Mouse (Mus musculus) heart, embryonic 13.5 days (tissue): Measurements from ENCODE around the gene Lpar3. TPM values are rescaled to one million over a fixed set of nuclear protein-coding genes. Genes with fewer than 3 reads are reported as not detected.
A peak's percentile ranks its signal among the peaks of the same experiment; 100 is the strongest.

Experiments used
- ATAC-seq: fragments of 200-750 bp; cut with Nextera tagmentation; 2 replicates; pipeline ENCODE4 v1.8.0; 2017; ENCODE audit warnings: moderate TSS enrichment; ENCODE audit not compliant: insufficient number of reproducible peaks, low FRiP score, low TSS enrichment; ENCODE audit errors: extremely low read depth
- H3K27ac ChIP-seq: fragments of 300-500 bp; sonication (generic); replicated peaks from 2 replicates; pipeline ENCODE4 v1.5.1; 2015; ENCODE audit warnings: moderate library complexity, mild to moderate bottlenecking, inconsistent platforms
- H3K27me3 ChIP-seq: fragments of 300-500 bp; sonication (generic); replicated peaks from 2 replicates; pipeline ENCODE4 v1.6.1; 2015; ENCODE audit warnings: mild to moderate bottlenecking, inconsistent platforms
- H3K36me3 ChIP-seq: fragments of 300-500 bp; sonication (generic); 2 replicates; pipeline ENCODE4 v1.6.1; 2015; ENCODE audit warnings: mild to moderate bottlenecking, inconsistent platforms
- H3K4me1 ChIP-seq: fragments of 300-500 bp; sonication (generic); 2 replicates; pipeline ENCODE4 v1.6.1; 2015; ENCODE audit warnings: inconsistent platforms
- H3K4me2 ChIP-seq: fragments of 300-500 bp; sonication (generic); 2 replicates; pipeline ENCODE4 v1.6.1; 2015; ENCODE audit warnings: inconsistent platforms, mild to moderate bottlenecking, moderate library complexity
- H3K4me3 ChIP-seq: fragments of 300-500 bp; sonication (generic); 2 replicates; pipeline ENCODE4 v1.5.1; 2015; ENCODE audit warnings: moderate library complexity, mild to moderate bottlenecking, inconsistent platforms
- H3K9ac ChIP-seq: fragments of 300-500 bp; sonication (generic); 2 replicates; pipeline ENCODE4 v1.6.1; 2015; ENCODE audit warnings: inconsistent platforms, mild to moderate bottlenecking, moderate library complexity
- H3K9me3 ChIP-seq: fragments of 300-500 bp; sonication (generic); 2 replicates; pipeline ENCODE4 v1.6.1; 2016; ENCODE audit warnings: inconsistent platforms
- WGBS: fragments of 180-500 bp; shearing (Covaris S2); methylation state at CpG from one replicate; pipeline ENCODE4 v1.1.7; 2015; ENCODE audit warnings: mixed read lengths; 5-methylcytosine and 5-hydroxymethylcytosine counted together
- polyA plus RNA-seq: library from polyadenylated mRNA; unstranded; fragments of >200 nt; fragmentation: Nextera tagmentation; extraction: Ambion mirVana; gene quantifications from 2 replicates; pipeline ENCODE4 v1.2.1, GENCODE M21; 2015

The Lpar3 gene
- polyA plus RNA-seq, 1 experiment from 2014 or later = 44.7 TPM

DNA sequence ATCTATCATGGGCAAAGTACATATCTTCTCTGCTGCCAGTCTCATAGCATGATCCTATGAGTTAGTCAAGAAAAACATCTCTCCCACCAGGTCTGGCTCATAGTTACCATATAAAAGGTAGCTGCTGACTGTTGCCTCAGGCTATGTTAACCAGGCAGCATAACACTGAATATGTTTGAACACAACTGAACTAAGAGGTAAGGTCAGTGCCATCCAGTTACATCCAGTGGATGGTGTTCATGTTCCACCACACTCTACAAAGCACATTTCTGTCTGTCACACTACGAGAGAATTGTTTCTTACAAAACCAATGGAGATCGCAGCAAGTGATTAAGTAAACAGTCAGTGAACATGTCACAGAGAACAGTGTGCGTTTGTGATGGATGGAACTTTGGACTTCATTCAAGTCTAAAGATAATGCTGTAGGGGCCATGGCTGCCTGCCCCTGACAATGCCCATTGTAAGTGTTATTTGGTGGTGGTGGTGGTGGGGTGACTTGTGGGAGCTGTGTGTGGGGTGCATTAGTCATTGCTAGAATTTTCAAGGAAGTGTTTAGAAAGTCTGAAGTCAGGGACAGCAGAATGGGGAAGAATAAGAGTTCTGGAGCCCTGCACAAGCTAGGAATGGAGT, 63.1 kb downstream of the Lpar3 start:
- no peaks in the 10 kb centered on the region for H3K27me3 ChIP-seq
- no peak overlapping the region for H3K9ac ChIP-seq
- H3K4me3 ChIP-seq = no peak overlapping the region
- H3K4me2 ChIP-seq = no peak overlapping the region
- peaks cover 59% of the 10 kb centered on the region for H3K4me1 ChIP-seq
- WGBS = 32% methylated on average over 3 of the region's 3 CpGs
- H3K9me3 ChIP-seq = no peaks in the 10 kb centered on the region
- H3K36me3 ChIP-seq = peaks cover 23% of the 10 kb centered on the region
- ATAC-seq = no peak
- H3K27ac ChIP-seq = peak overlapping the region; percentile 28

DNA sequence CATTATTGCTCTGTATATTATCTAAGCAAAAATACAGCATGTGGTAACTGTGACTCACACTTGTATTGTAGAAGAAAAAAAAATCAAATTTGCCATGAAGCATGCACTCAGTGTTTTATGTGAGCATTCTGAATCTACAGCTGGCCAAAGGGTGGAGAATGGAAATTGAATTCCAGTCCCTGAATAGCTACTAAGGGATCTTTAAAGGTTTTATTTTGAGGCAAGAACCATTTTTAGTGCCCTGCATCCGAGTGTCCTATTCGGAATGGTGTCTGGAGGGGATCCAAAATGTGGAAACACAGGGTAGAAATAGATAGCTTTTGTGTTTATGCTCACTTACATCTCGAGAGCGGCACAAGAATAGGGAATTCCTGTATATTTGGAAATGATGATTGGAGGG, 65.4 kb downstream of the Lpar3 start:
- Histone ChIP-seq H3K9me3 (no peaks in the 10 kb centered on the region), H3K27ac (peak overlapping the region; percentile 37), H3K36me3 (peaks cover 23% of the 10 kb centered on the region), H3K27me3 (no peaks in the 10 kb centered on the region), H3K9ac (no peak overlapping the region; the same call in 1 of the 2 replicates), H3K4me1 (peaks cover 40% of the 10 kb centered on the region), H3K4me2 (no peak overlapping the region), H3K4me3 (no peak overlapping the region)
- ATAC-seq = no peak
- 59% methylated on average over 4 of the region's 4 CpGs for WGBS

- Histone ChIP-seq H3K4me3 (no peak overlapping the region), H3K27ac (no peak overlapping the region), H3K27me3 (no peaks in the 10 kb centered on the region), H3K9me3 (no peaks in the 10 kb centered on the region), H3K4me2 (no peak overlapping the region), H3K9ac (no peak overlapping the region), H3K36me3 (peaks cover 9% of the 10 kb centered on the region), H3K4me1 (peaks cover 9% of the 10 kb centered on the region)
- 54% methylated on average over 3 of the region's 3 CpGs for WGBS
- ATAC-seq = no peak
These were observed 71.2 kb downstream of the Lpar3 start for GRCm38 (mm10) chr3:146291928-146292327.

DNA sequence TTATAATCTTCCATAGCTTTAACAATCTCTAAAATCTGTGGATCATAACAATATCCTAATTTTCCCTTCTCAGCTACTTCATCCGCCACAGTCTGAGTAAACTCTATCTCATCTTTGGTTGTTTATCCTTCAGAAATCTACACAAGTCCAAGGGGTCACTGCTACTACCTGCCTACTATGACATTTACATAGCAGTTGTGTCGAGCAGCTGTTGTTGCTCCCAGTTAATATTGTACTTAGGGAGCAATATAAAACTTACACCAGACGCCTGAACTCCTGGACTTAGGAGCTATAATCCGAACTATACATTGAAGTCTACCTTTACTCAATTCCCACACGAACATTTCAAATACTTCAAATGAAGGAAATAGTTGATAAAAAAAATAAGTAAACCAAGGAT, 71.8 kb downstream of the Lpar3 start:
- Histone ChIP-seq H3K4me2 (no peak overlapping the region), H3K27ac (no peak overlapping the region), H3K27me3 (no peaks in the 10 kb centered on the region), H3K9ac (no peak overlapping the region), H3K4me3 (no peak overlapping the region), H3K9me3 (no peaks in the 10 kb centered on the region), H3K36me3 (peaks cover 9% of the 10 kb centered on the region), H3K4me1 (peaks cover 4% of the 10 kb centered on the region; the same call in 1 of the 2 replicates)
- ATAC-seq = no peak
- WGBS = 76% methylated on average over 5 of the region's 5 CpGs

DNA sequence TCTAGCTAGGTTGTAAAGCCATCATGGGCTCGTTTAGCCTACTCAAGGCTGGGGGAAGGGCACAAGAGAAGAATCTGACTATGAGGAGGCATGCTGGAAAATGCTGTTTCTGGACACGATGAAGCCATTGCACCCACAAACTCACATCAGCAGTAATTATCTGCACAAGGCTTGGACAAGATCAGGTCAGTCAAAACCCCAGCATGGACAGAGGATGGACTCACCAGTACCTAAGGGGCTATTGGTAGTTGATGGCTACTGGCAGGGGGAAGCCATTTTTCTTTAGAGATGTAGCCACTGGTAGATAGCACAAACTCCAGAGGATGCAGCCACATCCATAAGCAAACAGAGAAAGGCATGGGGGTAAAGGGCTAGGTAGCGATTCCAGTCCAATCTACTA, 81.7 kb downstream of the Lpar3 start:
- H3K4me2 ChIP-seq = no peak overlapping the region
- WGBS = 74% methylated on average over 3 of the region's 3 CpGs
- no peak overlapping the region for H3K27ac ChIP-seq
- no peaks in the 10 kb centered on the region for H3K27me3 ChIP-seq
- ATAC-seq = no peak
- no peak overlapping the region for H3K4me3 ChIP-seq
- H3K9ac ChIP-seq = no peak overlapping the region
- no peaks in the 10 kb centered on the region for H3K9me3 ChIP-seq
- no peaks in the 10 kb centered on the region for H3K36me3 ChIP-seq
- H3K4me1 ChIP-seq = peaks cover 9% of the 10 kb centered on the region

GRCm38 (mm10) chr3:146303194-146303593, 82.4 kb downstream of the Lpar3 start:
- H3K9ac ChIP-seq = no peak overlapping the region
- no peaks in the 10 kb centered on the region for H3K9me3 ChIP-seq
- H3K27me3 ChIP-seq = no peaks in the 10 kb centered on the region
- no peaks in the 10 kb centered on the region for H3K36me3 ChIP-seq
- no peak for ATAC-seq
- H3K4me2 ChIP-seq = no peak overlapping the region
- H3K4me3 ChIP-seq = no peak overlapping the region
- peaks cover 16% of the 10 kb centered on the region for H3K4me1 ChIP-seq
- WGBS = 80% methylated on average over 5 of the region's 5 CpGs
- no peak overlapping the region for H3K27ac ChIP-seq

DNA sequence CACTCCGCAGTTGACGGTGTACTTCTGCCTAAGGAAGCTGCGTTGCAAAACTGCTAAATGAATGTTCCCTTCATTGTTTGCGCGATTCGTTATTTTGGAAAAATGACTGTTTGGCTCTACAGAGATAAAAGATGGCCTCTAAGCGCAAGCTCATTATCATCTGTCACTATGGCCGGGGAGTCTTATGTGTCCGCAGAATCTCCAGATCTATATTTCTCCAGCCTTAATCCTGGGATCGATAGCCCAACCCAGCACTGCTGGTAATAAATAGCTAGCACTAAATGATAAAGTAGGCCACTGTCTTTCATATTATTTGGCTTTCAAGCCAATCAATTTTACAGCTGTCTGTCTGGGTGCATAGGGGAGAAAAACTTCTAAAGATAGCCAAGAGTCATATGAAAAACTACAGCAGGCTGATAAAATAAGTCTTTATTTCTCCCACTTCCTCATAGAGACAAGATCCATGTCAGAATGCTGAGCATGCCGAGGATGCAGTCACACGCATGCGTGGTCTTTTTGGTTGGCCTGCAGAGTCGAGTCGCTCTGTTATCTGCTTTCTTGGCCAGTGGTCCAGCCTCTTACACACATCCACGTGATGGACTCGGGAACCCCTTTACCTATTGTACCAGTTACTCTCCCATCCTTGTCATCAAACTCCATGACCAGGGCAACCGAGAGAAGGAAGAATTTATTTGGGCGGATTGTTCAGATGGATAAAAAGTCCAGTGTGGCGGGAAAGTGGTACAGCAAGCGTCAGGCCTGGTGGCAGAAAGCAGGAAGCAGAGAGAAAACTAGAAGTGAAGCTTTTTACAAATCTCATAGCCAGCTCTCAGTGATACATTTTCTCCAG, 84.0 kb downstream of the Lpar3 start:
- Histone ChIP-seq H3K9ac (no peak overlapping the region), H3K4me2 (no peak overlapping the region)
- WGBS = 72% methylated on average over 21 of the region's 21 CpGs

GRCm38 (mm10) chr3:146307341-146307740, 86.6 kb downstream of the Lpar3 start:
- H3K27ac ChIP-seq = peak overlapping the region; percentile 54
- H3K36me3 ChIP-seq = no peaks in the 10 kb centered on the region
- H3K4me2 ChIP-seq = no peak overlapping the region
- H3K4me1 ChIP-seq = peaks cover 38% of the 10 kb centered on the region
- H3K4me3 ChIP-seq = no peak overlapping the region
- no peak for ATAC-seq
- 37% methylated on average over 3 of the region's 3 CpGs for WGBS
- H3K9me3 ChIP-seq = no peaks in the 10 kb centered on the region
- no peak overlapping the region for H3K9ac ChIP-seq
- no peaks in the 10 kb centered on the region for H3K27me3 ChIP-seq

More for the DNA sequence above, 84.0 kb downstream of the Lpar3 start:
- Histone ChIP-seq H3K36me3 (no peaks in the 10 kb centered on the region), H3K4me1 (peaks cover 20% of the 10 kb centered on the region), H3K9me3 (no peaks in the 10 kb centered on the region), H3K27ac (no peak overlapping the region), H3K27me3 (no peaks in the 10 kb centered on the region), H3K4me3 (no peak overlapping the region)
- ATAC-seq = no peak

- Histone ChIP-seq H3K4me1 (peaks cover 38% of the 10 kb centered on the region), H3K9me3 (no peaks in the 10 kb centered on the region), H3K4me3 (no peak overlapping the region), H3K4me2 (no peak overlapping the region), H3K9ac (no peak overlapping the region), H3K27ac (peak overlapping the region; percentile 54; the same call in 1 of the 2 replicates), H3K27me3 (no peaks in the 10 kb centered on the region), H3K36me3 (no peaks in the 10 kb centered on the region)
- WGBS = 66% methylated on average over 2 of the region's 2 CpGs
- ATAC-seq = no peak
These were observed 87.1 kb downstream of the Lpar3 start for GRCm38 (mm10) chr3:146307886-146308285.

- Histone ChIP-seq H3K4me1 (peaks cover 37% of the 10 kb centered on the region), H3K4me3 (no peak overlapping the region), H3K27ac (no peak overlapping the region), H3K9me3 (no peaks in the 10 kb centered on the region), H3K27me3 (no peaks in the 10 kb centered on the region), H3K4me2 (no peak overlapping the region), H3K36me3 (no peaks in the 10 kb centered on the region), H3K9ac (no peak overlapping the region)
- WGBS = 82% methylated on average over 8 of the region's 8 CpGs
- no peak for ATAC-seq
These were observed 88.8 kb downstream of the Lpar3 start for GRCm38 (mm10) chr3:146309586-146309985.

GRCm38 (mm10) chr3:146311121-146311538, 90.4 kb downstream of the Lpar3 start:
- ATAC-seq = no peak
- Histone ChIP-seq H3K4me3 (no peak overlapping the region), H3K4me2 (no peak overlapping the region), H3K36me3 (no peaks in the 10 kb centered on the region), H3K4me1 (peaks cover 32% of the 10 kb centered on the region), H3K9ac (no peak overlapping the region), H3K27me3 (no peaks in the 10 kb centered on the region), H3K9me3 (no peaks in the 10 kb centered on the region), H3K27ac (no peak overlapping the region)
- WGBS = 25% methylated on average over 9 of the region's 9 CpGs
